Mouse (Mus musculus): ENCODE data around the gene Cxcl2. TPM values are rescaled to one million over a fixed set of nuclear protein-coding genes. Genes with fewer than 3 reads are reported as not detected.

Cxcl2 gene
- polyA plus RNA-seq, 1 experiment from 2014 or later: not detected

DNA sequence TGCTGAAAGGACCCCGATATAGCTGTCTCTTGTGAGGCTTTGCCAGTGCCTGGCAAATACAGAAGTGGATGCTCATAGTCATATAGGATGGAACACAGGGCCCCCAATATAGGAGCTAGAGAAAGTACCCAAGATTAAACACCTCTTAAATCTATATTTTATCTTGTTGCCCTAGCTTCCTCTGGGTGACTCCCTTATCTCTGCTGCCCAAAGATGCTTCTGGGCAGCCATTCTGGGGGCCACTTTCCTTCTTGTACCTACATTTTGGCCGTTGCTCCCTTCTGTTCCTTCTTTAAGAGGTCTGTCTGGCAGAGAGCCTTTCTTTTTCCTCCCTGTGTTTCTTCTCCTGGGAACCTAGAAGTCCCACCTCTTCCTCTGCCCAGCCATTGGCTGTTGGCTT is 41.8 kb downstream of the Cxcl2 start:
- 88% methylated on average over 2 of the region's 2 CpGs for WGBS
- H3K4me2 ChIP-seq (replicated peaks; ENCODE audit: low read depth, low read length): no peak overlapping the region
- no peak overlapping the region for H3K27ac ChIP-seq (ENCODE audit: low read depth, low read length)
- no peaks in the 10 kb centered on the region for H3K27me3 ChIP-seq (ENCODE audit: control insufficient read depth, insufficient read depth, low read length)
- H3K9ac ChIP-seq (ENCODE audit: low read depth, low read length): no peak overlapping the region
- no peak for ATAC-seq (ENCODE audit: low FRiP score)
- H3K9me3 ChIP-seq (ENCODE audit: control insufficient read depth, low read length): no peaks in the 10 kb centered on the region
- H3K4me3 ChIP-seq (ENCODE audit: low read depth, low read length): no peak overlapping the region
- no peaks in the 10 kb centered on the region for H3K4me1 ChIP-seq (replicated peaks; ENCODE audit: control insufficient read depth, insufficient read depth, low read length)
- no peak for DNase-seq (ENCODE audit: low spot score)
- H3K36me3 ChIP-seq (ENCODE audit: control insufficient read depth, insufficient read depth, low read length): no peaks in the 10 kb centered on the region

DNA sequence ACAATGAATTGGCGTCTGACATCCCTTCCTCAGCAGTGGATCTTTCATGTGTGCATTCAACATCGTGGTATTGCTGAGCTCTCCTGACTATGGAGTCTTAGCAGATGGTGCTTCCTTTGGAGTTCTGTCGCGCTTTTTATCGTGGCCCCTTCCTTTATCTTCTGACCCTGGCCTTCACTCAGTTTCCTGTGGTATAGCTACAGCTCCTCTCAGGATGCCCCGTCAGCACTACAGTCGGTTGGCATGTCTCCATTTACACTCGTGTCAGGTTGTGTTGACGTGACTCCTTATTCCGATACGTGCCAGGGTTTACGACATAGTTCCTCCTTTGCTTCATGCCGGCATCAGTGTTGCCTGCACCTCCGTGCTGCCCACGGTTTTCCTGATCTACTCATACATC is 45.8 kb downstream of the Cxcl2 start:
- H3K9me3 ChIP-seq (ENCODE audit: control insufficient read depth, low read length): no peaks in the 10 kb centered on the region
- H3K27ac ChIP-seq (ENCODE audit: low read depth, low read length): no peak overlapping the region
- H3K4me3 ChIP-seq (ENCODE audit: low read depth, low read length): no peak overlapping the region
- H3K9ac ChIP-seq (ENCODE audit: low read depth, low read length): no peak overlapping the region
- H3K36me3 ChIP-seq (ENCODE audit: control insufficient read depth, insufficient read depth, low read length): no peaks in the 10 kb centered on the region
- ATAC-seq (ENCODE audit: low FRiP score) (no peak), DNase-seq (ENCODE audit: low spot score) (no peak)
- WGBS: 90% methylated on average over 15 of the region's 15 CpGs
- H3K27me3 ChIP-seq (ENCODE audit: control insufficient read depth, insufficient read depth, low read length): no peaks in the 10 kb centered on the region
- no peaks in the 10 kb centered on the region for H3K4me1 ChIP-seq (replicated peaks; ENCODE audit: control insufficient read depth, insufficient read depth, low read length)
- no peak overlapping the region for H3K4me2 ChIP-seq (replicated peaks; ENCODE audit: low read depth, low read length)

DNA sequence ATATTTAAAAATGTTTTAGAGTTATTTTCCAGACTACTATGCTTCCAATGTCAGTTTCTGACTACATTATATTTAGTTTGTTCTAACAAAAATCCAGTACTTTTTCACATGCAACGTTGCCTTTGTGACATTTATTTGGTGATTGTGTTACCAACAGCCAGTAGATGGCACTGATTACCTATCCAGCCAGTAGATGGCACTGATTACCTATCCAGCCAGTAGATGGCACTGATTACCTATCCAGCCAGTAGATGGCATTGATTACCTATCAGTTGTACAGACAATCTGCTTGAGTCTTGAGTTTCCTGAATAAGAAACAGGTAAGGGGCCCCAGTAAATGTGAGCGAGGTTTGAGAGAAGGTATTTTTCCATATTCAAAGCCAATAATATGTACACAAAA is 47.8 kb downstream of the Cxcl2 start:
- Histone ChIP-seq H3K27me3 (ENCODE audit: control insufficient read depth, insufficient read depth, low read length) (no peaks in the 10 kb centered on the region), H3K36me3 (ENCODE audit: control insufficient read depth, insufficient read depth, low read length) (no peaks in the 10 kb centered on the region), H3K4me1 (replicated peaks; ENCODE audit: control insufficient read depth, insufficient read depth, low read length) (no peaks in the 10 kb centered on the region), H3K9ac (ENCODE audit: low read depth, low read length) (no peak overlapping the region), H3K4me3 (ENCODE audit: low read depth, low read length) (no peak overlapping the region), H3K4me2 (replicated peaks; ENCODE audit: low read depth, low read length) (no peak overlapping the region), H3K27ac (ENCODE audit: low read depth, low read length) (no peak overlapping the region), H3K9me3 (ENCODE audit: control insufficient read depth, low read length) (no peaks in the 10 kb centered on the region)
- ATAC-seq (ENCODE audit: low FRiP score): peak; percentile 79
- DNase-seq (ENCODE audit: low spot score): peak; percentile 7
- WGBS: 36% methylated on average over 2 of the region's 2 CpGs

DNA sequence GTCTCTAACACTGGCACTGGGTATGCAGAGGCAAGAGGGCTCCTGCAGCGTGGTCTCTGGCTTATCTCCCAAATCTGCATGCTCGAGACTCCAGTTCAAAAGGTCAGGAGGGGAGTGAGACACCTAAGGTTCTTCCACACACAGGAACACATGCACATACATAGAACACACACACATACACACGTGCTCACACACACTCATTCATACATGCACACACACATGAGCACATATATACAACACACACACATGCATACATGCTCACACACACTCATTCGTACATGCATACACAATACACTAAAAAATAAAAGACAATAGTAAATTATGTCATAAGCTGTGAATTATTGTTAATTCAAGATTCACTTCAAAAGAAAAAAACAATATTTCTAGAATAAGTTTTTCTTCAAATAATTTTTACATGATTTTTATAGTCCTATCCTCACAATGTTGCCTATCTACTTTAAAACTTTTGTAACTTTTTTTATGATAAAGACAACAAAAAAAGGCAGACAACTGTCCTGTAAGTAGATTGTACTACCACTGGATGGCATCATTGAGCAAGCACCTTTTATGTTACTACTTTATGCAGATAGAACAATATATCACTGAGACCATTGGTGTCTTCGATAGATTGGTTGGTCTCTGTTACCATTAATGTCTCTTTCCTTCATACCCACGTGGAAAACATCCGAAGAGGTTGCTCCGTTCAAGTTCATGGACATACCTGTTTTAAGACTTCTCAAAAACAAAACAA is 49.2 kb downstream of the Cxcl2 start:
- Histone ChIP-seq H3K27ac (ENCODE audit: low read depth, low read length) (no peak overlapping the region), H3K9me3 (ENCODE audit: control insufficient read depth, low read length) (no peaks in the 10 kb centered on the region), H3K27me3 (ENCODE audit: control insufficient read depth, insufficient read depth, low read length) (no peaks in the 10 kb centered on the region), H3K9ac (ENCODE audit: low read depth, low read length) (no peak overlapping the region), H3K4me1 (replicated peaks; ENCODE audit: control insufficient read depth, insufficient read depth, low read length) (no peaks in the 10 kb centered on the region), H3K4me3 (ENCODE audit: low read depth, low read length) (no peak overlapping the region), H3K36me3 (ENCODE audit: control insufficient read depth, insufficient read depth, low read length) (no peaks in the 10 kb centered on the region), H3K4me2 (replicated peaks; ENCODE audit: low read depth, low read length) (no peak overlapping the region)
- no peak for DNase-seq (ENCODE audit: low spot score)
- no peak for ATAC-seq (ENCODE audit: low FRiP score)
- 84% methylated on average over 8 of the region's 8 CpGs for WGBS

Other genes with a start within 250 kb of the Cxcl2 start
- 0.13 and 0.17 TPM in 2 replicates for gene Cxcl5, start 144.5 kb upstream of the Cxcl2 start, polyA plus RNA-seq (2014; fragmentation: Nextera tagmentation; extraction: Ambion mirVana)
- 20.7 and 21.4 TPM in 2 replicates for gene Ppbp, start 135.4 kb upstream of the Cxcl2 start, polyA plus RNA-seq (2014; fragmentation: Nextera tagmentation; extraction: Ambion mirVana)
- gene Pf4, start 131.4 kb upstream of the Cxcl2 start, polyA plus RNA-seq (2014; fragmentation: Nextera tagmentation; extraction: Ambion mirVana): 85.5 and 91.8 TPM in 2 replicates
- 0.17 and 0.45 TPM in 2 replicates for gene Cxcl3, start 117.8 kb upstream of the Cxcl2 start, polyA plus RNA-seq (2014; fragmentation: Nextera tagmentation; extraction: Ambion mirVana)
- gene Cxcl15, start 109.3 kb upstream of the Cxcl2 start, polyA plus RNA-seq (2014; fragmentation: Nextera tagmentation; extraction: Ambion mirVana): 0.07 and 0.11 TPM in 2 replicates
- gene Cxcl1, start 12.6 kb upstream of the Cxcl2 start, polyA plus RNA-seq (2014; fragmentation: Nextera tagmentation; extraction: Ambion mirVana): 0.29 TPM in 1 of 2 replicates, not detected in the other
- gene Mthfd2l, start 27.2 kb downstream of the Cxcl2 start, polyA plus RNA-seq (2014; fragmentation: Nextera tagmentation; extraction: Ambion mirVana): 92.7 and 94.7 TPM in 2 replicates
- gene Epgn, start 123.6 kb downstream of the Cxcl2 start, polyA plus RNA-seq (2014; fragmentation: Nextera tagmentation; extraction: Ambion mirVana): 0.09 and 0.27 TPM in 2 replicates
- gene Ereg, start 170.8 kb downstream of the Cxcl2 start, polyA plus RNA-seq (2014; fragmentation: Nextera tagmentation; extraction: Ambion mirVana): not detected in 2 replicates
- gene Areg, start 235.7 kb downstream of the Cxcl2 start, polyA plus RNA-seq (2014; fragmentation: Nextera tagmentation; extraction: Ambion mirVana): 0.20 TPM in 1 of 2 replicates, not detected in the other

Data from hindbrain, embryonic 11.5 days (tissue).